Mouse (Mus musculus): ENCODE results near the gene Frmd8. TPM values are rescaled to one million over a fixed set of nuclear protein-coding genes. Genes with fewer than 3 reads are reported as not detected.

Gene Frmd8
- polyA plus RNA-seq, 1 experiment, result 25.3 TPM

- H3K27me3 ChIP-seq (ENCODE audit: control insufficient read depth, insufficient read depth, low read length), result no peaks in the 10 kb centered on the region
- H3K27ac ChIP-seq (ENCODE audit: control insufficient read depth, insufficient read depth, low read depth, low read length), result peak overlapping the region; percentile 90
- peak overlapping the region; percentile 96 for H3K4me3 ChIP-seq (ENCODE audit: control insufficient read depth, low read depth, low read length)
- peaks cover 30% of the 10 kb centered on the region for H3K4me1 ChIP-seq (ENCODE audit: control insufficient read depth, insufficient read depth, low read length)
- TF ChIP-seq POLR2A (IDR thresholded peaks at IDR 0.05; ENCODE audit: control insufficient read depth, low read depth, low read length), result 0 out of 2 replicates have a peak, but pooled peaks have one; percentile 10
- no peak for TF ChIP-seq CTCF (IDR thresholded peaks at IDR 0.05; ENCODE audit: control insufficient read depth, insufficient read depth, insufficient replicate concordance, low read depth, low read length)
- H3K36me3 ChIP-seq (ENCODE audit: control insufficient read depth, insufficient read depth, low read length), result no peaks in the 10 kb centered on the region; the same call in 1 of the 2 replicates
Measured at GRCm38 (mm10) chr19:5848826-5849672, 26.0 kb downstream of the Frmd8 start.

GRCm38 (mm10) chr19:5848032-5848825 lies 26.8 kb downstream of the Frmd8 start:
- Histone ChIP-seq H3K27me3 (ENCODE audit: control insufficient read depth, insufficient read depth, low read length) (no peaks in the 10 kb centered on the region), H3K4me1 (ENCODE audit: control insufficient read depth, insufficient read depth, low read length) (peaks cover 30% of the 10 kb centered on the region), H3K36me3 (ENCODE audit: control insufficient read depth, insufficient read depth, low read length) (no peaks in the 10 kb centered on the region; the same call in 1 of the 2 replicates), H3K4me3 (ENCODE audit: control insufficient read depth, low read depth, low read length) (peak overlapping the region; percentile 96), H3K27ac (ENCODE audit: control insufficient read depth, insufficient read depth, low read depth, low read length) (peak overlapping the region; percentile 90)
- TF ChIP-seq POLR2A (IDR thresholded peaks at IDR 0.05; ENCODE audit: control insufficient read depth, low read depth, low read length), result no peak
- no peak for TF ChIP-seq CTCF (IDR thresholded peaks at IDR 0.05; ENCODE audit: control insufficient read depth, insufficient read depth, insufficient replicate concordance, low read depth, low read length)

- Histone ChIP-seq H3K36me3 (ENCODE audit: control insufficient read depth, insufficient read depth, low read length) (no peaks in the 10 kb centered on the region; the same call in 1 of the 2 replicates), H3K4me1 (ENCODE audit: control insufficient read depth, insufficient read depth, low read length) (peaks cover 30% of the 10 kb centered on the region), H3K27me3 (ENCODE audit: control insufficient read depth, insufficient read depth, low read length) (no peaks in the 10 kb centered on the region), H3K4me3 (ENCODE audit: control insufficient read depth, low read depth, low read length) (peak overlapping the region; percentile 96), H3K27ac (ENCODE audit: control insufficient read depth, insufficient read depth, low read depth, low read length) (peak overlapping the region; percentile 90)
- TF ChIP-seq POLR2A (IDR thresholded peaks at IDR 0.05; ENCODE audit: control insufficient read depth, low read depth, low read length) (no peak), CTCF (IDR thresholded peaks at IDR 0.05; ENCODE audit: control insufficient read depth, insufficient read depth, insufficient replicate concordance, low read depth, low read length) (no peak)
Measured at GRCm38 (mm10) chr19:5847306-5847796, 27.7 kb downstream of the Frmd8 start.

- Histone ChIP-seq H3K4me1 (ENCODE audit: control insufficient read depth, insufficient read depth, low read length) (peaks cover 30% of the 10 kb centered on the region), H3K27me3 (ENCODE audit: control insufficient read depth, insufficient read depth, low read length) (no peaks in the 10 kb centered on the region), H3K27ac (ENCODE audit: control insufficient read depth, insufficient read depth, low read depth, low read length) (peak overlapping the region; percentile 90), H3K4me3 (ENCODE audit: control insufficient read depth, low read depth, low read length) (peak overlapping the region; percentile 96), H3K36me3 (ENCODE audit: control insufficient read depth, insufficient read depth, low read length) (no peaks in the 10 kb centered on the region; the same call in 1 of the 2 replicates)
- TF ChIP-seq CTCF (IDR thresholded peaks at IDR 0.05; ENCODE audit: control insufficient read depth, insufficient read depth, insufficient replicate concordance, low read depth, low read length), result no peak
- TF ChIP-seq POLR2A (IDR thresholded peaks at IDR 0.05; ENCODE audit: control insufficient read depth, low read depth, low read length), result no peak
Measured at GRCm38 (mm10) chr19:5846557-5847305, 28.3 kb downstream of the Frmd8 start.

GRCm38 (mm10) chr19:5846154-5846553 lies 28.9 kb downstream of the Frmd8 start:
- no peak for TF ChIP-seq POLR2A (IDR thresholded peaks at IDR 0.05; ENCODE audit: control insufficient read depth, low read depth, low read length)
- no peak for TF ChIP-seq CTCF (IDR thresholded peaks at IDR 0.05; ENCODE audit: control insufficient read depth, insufficient read depth, insufficient replicate concordance, low read depth, low read length)
- Histone ChIP-seq H3K27ac (ENCODE audit: control insufficient read depth, insufficient read depth, low read depth, low read length) (peak overlapping the region; percentile 94), H3K27me3 (ENCODE audit: control insufficient read depth, insufficient read depth, low read length) (no peaks in the 10 kb centered on the region), H3K4me1 (ENCODE audit: control insufficient read depth, insufficient read depth, low read length) (peaks cover 30% of the 10 kb centered on the region), H3K4me3 (ENCODE audit: control insufficient read depth, low read depth, low read length) (peak overlapping the region; percentile 96), H3K36me3 (ENCODE audit: control insufficient read depth, insufficient read depth, low read length) (no peaks in the 10 kb centered on the region; the same call in 1 of the 2 replicates)

- no peak for TF ChIP-seq CTCF (IDR thresholded peaks at IDR 0.05; ENCODE audit: control insufficient read depth, insufficient read depth, insufficient replicate concordance, low read depth, low read length)
- peak; percentile 80 for TF ChIP-seq POLR2A (IDR thresholded peaks at IDR 0.05; ENCODE audit: control insufficient read depth, low read depth, low read length)
- Histone ChIP-seq H3K4me1 (ENCODE audit: control insufficient read depth, insufficient read depth, low read length) (peaks cover 32% of the 10 kb centered on the region), H3K36me3 (ENCODE audit: control insufficient read depth, insufficient read depth, low read length) (no peaks in the 10 kb centered on the region; the same call in 1 of the 2 replicates), H3K27me3 (ENCODE audit: control insufficient read depth, insufficient read depth, low read length) (no peaks in the 10 kb centered on the region), H3K4me3 (ENCODE audit: control insufficient read depth, low read depth, low read length) (peak overlapping the region; percentile 96), H3K27ac (ENCODE audit: control insufficient read depth, insufficient read depth, low read depth, low read length) (peak overlapping the region; percentile 100)
Measured at GRCm38 (mm10) chr19:5845319-5846135, 29.5 kb downstream of the Frmd8 start.

All from testis, adult 2 months (tissue).